Mouse (Mus musculus) adrenal gland, adult 2 months (tissue): ENCODE measurements at regions not wholly inside any gene's neighbourhood (a gene's known extent, or its start where the extent isn't known, plus 50 kb on each side); places are given as distances from the start of the nearest gene placed in this dataset.

ENCODE experiments used
- DNase-seq: peaks from one replicate; pipeline ENCODE4 v3.0.0; 2021

- no peak for DNase-seq
Observed at GRCm38 (mm10) chr4:125201638-125202325, 74.1 kb upstream of the Zc3h12a start.

GRCm38 (mm10) chr4:125200762-125201161 lies 73.1 kb upstream of the Zc3h12a start:
- DNase-seq: no peak

GRCm38 (mm10) chr4:125199281-125199680 lies 71.6 kb upstream of the Zc3h12a start:
- no peak for DNase-seq

GRCm38 (mm10) chr4:125195901-125196435 lies 68.3 kb upstream of the Zc3h12a start:
- no peak for DNase-seq

- DNase-seq: no peak
Observed at GRCm38 (mm10) chr4:125194722-125195380, 67.2 kb upstream of the Zc3h12a start.

GRCm38 (mm10) chr4:125194298-125194697 lies 66.7 kb upstream of the Zc3h12a start:
- DNase-seq: no peak

GRCm38 (mm10) chr4:125191680-125192079 lies 64.0 kb upstream of the Zc3h12a start:
- DNase-seq: no peak

- peak; percentile 39 for DNase-seq
Observed at GRCm38 (mm10) chr4:125191010-125191409, 63.4 kb upstream of the Zc3h12a start.

- no peak for DNase-seq
Observed at GRCm38 (mm10) chr4:125189971-125190370, 62.3 kb upstream of the Zc3h12a start.

GRCm38 (mm10) chr4:125186246-125186645 lies 58.6 kb upstream of the Zc3h12a start:
- DNase-seq: no peak

GRCm38 (mm10) chr4:125185076-125185475 lies 57.4 kb upstream of the Zc3h12a start:
- peak; percentile 47 for DNase-seq

- no peak for DNase-seq
Observed at GRCm38 (mm10) chr4:125180947-125181346, 53.3 kb upstream of the Zc3h12a start.

GRCm38 (mm10) chr4:125178552-125178951 lies 50.9 kb upstream of the Zc3h12a start:
- no peak for DNase-seq

- no peak for DNase-seq
Observed at GRCm38 (mm10) chr4:125177666-125178065, 50.0 kb upstream of the Zc3h12a start.
